Mouse (Mus musculus): ENCODE results near the gene Lrch4. TPM values are rescaled to one million over a fixed set of nuclear protein-coding genes. Genes with fewer than 3 reads are reported as not detected.

Lrch4 gene
- polyA plus RNA-seq, 1 experiment from 2014 or later: 21.4 TPM

DNA sequence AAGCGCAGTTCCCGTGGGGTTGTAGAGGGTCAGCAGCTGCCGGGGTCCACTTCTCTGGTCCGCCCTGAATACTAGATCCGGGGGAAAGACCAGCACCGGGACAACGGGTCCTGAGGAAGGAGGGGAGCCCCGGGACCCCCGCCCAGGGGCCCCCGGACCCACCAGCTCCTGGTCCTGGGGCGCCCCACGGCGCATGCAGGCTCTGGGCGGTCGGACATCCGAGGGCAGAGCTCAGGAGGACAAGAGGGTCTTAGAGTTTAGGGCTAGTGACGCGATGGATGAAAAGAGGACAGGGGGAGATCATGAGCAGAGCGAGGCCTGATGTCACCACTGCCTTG, 28.7 kb upstream of the Lrch4 start:
- H3K9ac ChIP-seq (replicated peaks): peak overlapping the region; percentile 89
- ATAC-seq (replicated peaks): 0 out of 2 replicates have a peak, but pooled peaks have one; percentile 30
- H3K4me3 ChIP-seq: peak overlapping the region; percentile 51
- H3K9me3 ChIP-seq: no peaks in the 10 kb centered on the region
- peak overlapping the region; percentile 70 for H3K27ac ChIP-seq (replicated peaks)
- peaks cover 30% of the 10 kb centered on the region for H3K4me1 ChIP-seq
- no peaks in the 10 kb centered on the region for H3K27me3 ChIP-seq
- no peaks in the 10 kb centered on the region for H3K36me3 ChIP-seq
- 1% methylated on average over 19 of the region's 19 CpGs for WGBS
- peak overlapping the region; percentile 99 for H3K4me2 ChIP-seq (replicated peaks)

DNA sequence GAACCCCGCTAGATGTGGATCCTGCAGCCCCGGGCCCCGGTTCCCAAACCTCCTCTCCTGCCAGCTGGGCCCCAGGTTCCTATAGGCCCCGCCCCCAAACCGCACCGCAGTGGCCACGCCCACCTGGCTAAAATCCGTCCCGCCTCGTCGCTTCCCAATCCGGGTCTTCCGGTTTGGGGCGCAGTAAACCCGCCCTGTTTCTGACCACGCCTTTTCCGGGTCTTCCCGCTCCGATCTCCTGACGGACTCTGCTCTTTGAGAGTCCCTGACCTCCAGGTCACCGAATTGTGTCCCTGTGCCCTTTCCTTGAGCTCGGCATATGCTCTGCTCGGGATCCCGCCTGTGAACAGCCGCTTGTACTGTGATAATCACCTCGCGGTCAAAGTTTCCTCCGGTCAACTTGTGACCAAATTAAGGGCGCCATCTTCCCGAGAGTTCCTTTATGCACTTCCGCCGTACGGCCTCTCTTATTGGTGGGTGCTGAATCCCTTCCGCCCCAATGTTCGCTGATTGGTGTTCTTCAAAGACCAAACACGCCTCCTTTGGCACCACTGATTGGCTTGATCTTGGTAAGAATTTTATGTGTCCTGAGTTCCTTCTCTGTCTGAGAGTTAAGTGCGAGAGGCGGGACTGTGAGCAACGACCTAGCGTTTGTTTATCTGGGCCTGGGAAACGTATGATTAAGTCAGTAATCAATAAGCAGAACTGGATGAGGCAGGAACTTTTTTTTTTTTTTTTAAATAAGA, 28.1 kb upstream of the Lrch4 start, which contains the start of gene Mospd3:
Gene Mospd3 (minus strand): TSS at position 440 of the 746 bp plus-strand sequence.
- Histone ChIP-seq H3K9me3 (no peaks in the 10 kb centered on the region), H3K36me3 (no peaks in the 10 kb centered on the region), H3K4me3 (peak within 1 kb of the TSS; percentile 51), H3K9ac (replicated peaks) (peak within 1 kb of the TSS; percentile 89), H3K4me1 (peaks cover 30% of the 10 kb centered on the region), H3K27me3 (no peaks in the 10 kb centered on the region), H3K4me2 (replicated peaks) (peak within 1 kb of the TSS; percentile 99), H3K27ac (replicated peaks) (peak within 1 kb of the TSS; percentile 70)
- under 1% methylated on average over 41 of the region's 41 CpGs for WGBS
- ATAC-seq (replicated peaks): peak; percentile 96

- peak overlapping the region; percentile 51 for H3K4me3 ChIP-seq
- H3K27me3 ChIP-seq: no peaks in the 10 kb centered on the region
- peak overlapping the region; percentile 70 for H3K27ac ChIP-seq (replicated peaks)
- WGBS: under 1% methylated on average over 22 of the region's 22 CpGs
- peaks cover 30% of the 10 kb centered on the region for H3K4me1 ChIP-seq
- no peaks in the 10 kb centered on the region for H3K9me3 ChIP-seq
- H3K36me3 ChIP-seq: no peaks in the 10 kb centered on the region
- peak overlapping the region; percentile 99 for H3K4me2 ChIP-seq (replicated peaks)
- peak overlapping the region; percentile 49 for H3K9ac ChIP-seq (replicated peaks)
- ATAC-seq (replicated peaks): no peak
Observed at GRCm38 (mm10) chr5:137601365-137601729, 27.6 kb upstream of the Lrch4 start.

GRCm38 (mm10) chr5:137607860-137608653, 20.9 kb upstream of the Lrch4 start:
- peak overlapping the region; percentile 10; the same call in 1 of the 2 replicates for H3K4me3 ChIP-seq
- no peaks in the 10 kb centered on the region for H3K36me3 ChIP-seq
- WGBS: 15% methylated on average over 26 of the region's 26 CpGs
- no peak for ATAC-seq (replicated peaks)
- H3K9ac ChIP-seq (replicated peaks): 0 out of 2 replicates have a peak overlapping the region, but pooled peaks have one; percentile 8
- peak overlapping the region; percentile 20 for H3K4me2 ChIP-seq (replicated peaks)
- H3K4me1 ChIP-seq: no peaks in the 10 kb centered on the region; the same call in 1 of the 2 replicates
- no peak overlapping the region for H3K27ac ChIP-seq (replicated peaks)
- peaks cover 10% of the 10 kb centered on the region; the same call in 1 of the 2 replicates for H3K27me3 ChIP-seq
- no peaks in the 10 kb centered on the region for H3K9me3 ChIP-seq

DNA sequence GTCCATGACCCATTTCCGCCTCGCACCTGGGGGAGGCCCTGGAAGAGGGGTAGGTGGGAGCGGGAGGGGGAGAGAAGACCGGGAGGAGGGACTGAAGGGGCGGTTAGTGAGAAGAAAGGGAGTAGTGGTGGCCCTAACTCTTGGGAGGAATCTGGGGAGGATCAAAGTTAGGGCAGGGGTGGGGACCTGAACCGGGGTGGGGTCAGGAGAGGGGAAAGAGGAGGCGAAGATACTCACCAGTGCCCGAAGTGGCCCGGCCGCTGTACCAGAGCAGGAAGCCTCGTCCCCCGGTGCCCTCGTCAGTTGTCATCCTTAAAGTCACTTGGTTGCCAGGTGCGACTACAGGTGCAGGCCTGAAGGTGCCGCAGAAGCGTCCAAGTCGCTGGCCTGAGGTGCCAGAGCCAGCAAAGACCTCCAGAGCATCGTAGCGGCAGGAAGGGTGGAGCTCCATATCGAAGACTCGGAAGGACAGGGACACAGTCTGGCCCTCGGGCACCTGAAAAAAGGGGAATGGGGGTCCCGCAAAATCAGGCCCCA, 20.2 kb upstream of the Lrch4 start:
- no peak overlapping the region for H3K9ac ChIP-seq (replicated peaks)
- H3K4me2 ChIP-seq (replicated peaks): peak overlapping the region; percentile 20
- peaks cover 10% of the 10 kb centered on the region; the same call in 1 of the 2 replicates for H3K27me3 ChIP-seq
- no peak overlapping the region for H3K27ac ChIP-seq (replicated peaks)
- 14% methylated on average over 23 of the region's 23 CpGs for WGBS
- H3K4me1 ChIP-seq: no peaks in the 10 kb centered on the region
- H3K36me3 ChIP-seq: no peaks in the 10 kb centered on the region
- peak overlapping the region; percentile 10; the same call in 1 of the 2 replicates for H3K4me3 ChIP-seq
- no peaks in the 10 kb centered on the region for H3K9me3 ChIP-seq
- ATAC-seq (replicated peaks): no peak

DNA sequence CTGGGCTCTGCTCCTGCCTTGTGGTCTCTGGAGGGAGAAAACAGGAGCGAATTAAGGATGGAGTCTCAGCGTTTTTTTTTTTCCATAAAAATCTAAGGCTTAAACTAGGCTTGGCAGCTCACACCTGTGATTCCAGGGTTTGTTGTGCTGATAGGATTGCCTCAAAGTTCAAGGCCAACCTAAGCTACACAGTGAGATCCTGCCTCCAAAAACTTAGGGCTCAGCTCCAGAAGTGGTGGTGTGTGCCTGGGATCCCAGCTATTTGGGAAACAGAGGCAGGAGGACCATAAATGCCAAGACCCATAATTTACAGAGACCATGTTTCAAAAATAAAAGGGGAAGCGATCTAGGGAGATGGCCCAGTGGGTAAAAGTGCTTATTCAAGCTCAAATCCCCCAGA, 19.6 kb upstream of the Lrch4 start:
- no peak overlapping the region for H3K4me2 ChIP-seq (replicated peaks)
- no peaks in the 10 kb centered on the region for H3K36me3 ChIP-seq
- H3K27ac ChIP-seq (replicated peaks): no peak overlapping the region
- no peaks in the 10 kb centered on the region for H3K9me3 ChIP-seq
- no peak for ATAC-seq (replicated peaks)
- no peaks in the 10 kb centered on the region for H3K4me1 ChIP-seq
- H3K27me3 ChIP-seq: peaks cover 10% of the 10 kb centered on the region; the same call in 1 of the 2 replicates
- no peak overlapping the region for H3K9ac ChIP-seq (replicated peaks)
- H3K4me3 ChIP-seq: no peak overlapping the region
- WGBS: 62% methylated on average over 3 of the region's 3 CpGs

- Histone ChIP-seq H3K4me1 (no peaks in the 10 kb centered on the region), H3K4me2 (replicated peaks) (no peak overlapping the region), H3K27me3 (peaks cover 10% of the 10 kb centered on the region; the same call in 1 of the 2 replicates), H3K9me3 (no peaks in the 10 kb centered on the region), H3K36me3 (no peaks in the 10 kb centered on the region), H3K4me3 (no peak overlapping the region), H3K27ac (replicated peaks) (no peak overlapping the region), H3K9ac (replicated peaks) (no peak overlapping the region)
- WGBS: 85% methylated on average over 4 of the region's 4 CpGs
- ATAC-seq (replicated peaks): no peak
Observed at GRCm38 (mm10) chr5:137610056-137610455, 18.9 kb upstream of the Lrch4 start.

- H3K4me1 ChIP-seq: no peaks in the 10 kb centered on the region
- H3K27me3 ChIP-seq: peaks cover 10% of the 10 kb centered on the region; the same call in 1 of the 2 replicates
- no peaks in the 10 kb centered on the region for H3K9me3 ChIP-seq
- no peak overlapping the region for H3K9ac ChIP-seq (replicated peaks)
- 24% methylated on average over 11 of the region's 12 CpGs for WGBS
- no peak for ATAC-seq (replicated peaks)
- H3K36me3 ChIP-seq: no peaks in the 10 kb centered on the region
- no peak overlapping the region for H3K27ac ChIP-seq (replicated peaks)
- H3K4me3 ChIP-seq: no peak overlapping the region
- no peak overlapping the region for H3K4me2 ChIP-seq (replicated peaks)
Observed at GRCm38 (mm10) chr5:137610548-137611244, 18.2 kb upstream of the Lrch4 start.

- H3K4me3 ChIP-seq: no peak overlapping the region
- no peak overlapping the region for H3K9ac ChIP-seq (replicated peaks)
- H3K27me3 ChIP-seq: peaks cover 10% of the 10 kb centered on the region; the same call in 1 of the 2 replicates
- H3K27ac ChIP-seq (replicated peaks): no peak overlapping the region
- no peak overlapping the region for H3K4me2 ChIP-seq (replicated peaks)
- WGBS: 31% methylated on average over 6 of the region's 6 CpGs
- H3K9me3 ChIP-seq: no peaks in the 10 kb centered on the region
- H3K36me3 ChIP-seq: no peaks in the 10 kb centered on the region
- no peak for ATAC-seq (replicated peaks)
- H3K4me1 ChIP-seq: no peaks in the 10 kb centered on the region
Observed at GRCm38 (mm10) chr5:137611245-137611602, 17.7 kb upstream of the Lrch4 start.

- Histone ChIP-seq H3K36me3 (no peaks in the 10 kb centered on the region), H3K27ac (replicated peaks) (no peak overlapping the region), H3K27me3 (peaks cover 6% of the 10 kb centered on the region; the same call in 1 of the 2 replicates), H3K9ac (replicated peaks) (no peak overlapping the region), H3K4me1 (no peaks in the 10 kb centered on the region), H3K4me2 (replicated peaks) (no peak overlapping the region), H3K4me3 (no peak overlapping the region), H3K9me3 (no peaks in the 10 kb centered on the region)
- ATAC-seq (replicated peaks): no peak
- WGBS: 71% methylated on average over 5 of the region's 5 CpGs
Observed at GRCm38 (mm10) chr5:137613076-137613475, 15.8 kb upstream of the Lrch4 start.

- Histone ChIP-seq H3K4me1 (no peaks in the 10 kb centered on the region), H3K9ac (replicated peaks) (no peak within 1 kb of the TSS), H3K4me2 (replicated peaks) (no peak within 1 kb of the TSS), H3K27me3 (peaks cover 5% of the 10 kb centered on the region; the same call in 1 of the 2 replicates), H3K27ac (replicated peaks) (no peak within 1 kb of the TSS), H3K36me3 (no peaks in the 10 kb centered on the region), H3K4me3 (no peak within 1 kb of the TSS), H3K9me3 (no peaks in the 10 kb centered on the region)
- 63% methylated on average over 11 of the region's 11 CpGs for whole genome bisulfite sequencing
- ATAC-seq (replicated peaks): no peak
Observed at GRCm38 (mm10) chr5:137613550-137613949, 15.4 kb upstream of the Lrch4 start, which contains the start of gene Pcolce. TSS of gene Pcolce (minus strand) at chr5:137613784.

Measured in forebrain, embryonic 15.5 days (tissue).